Mouse (Mus musculus) small intestine, adult 2 months (tissue): Measurements from ENCODE around the gene Ankdd1b. TPM values are rescaled to one million over a fixed set of nuclear protein-coding genes. Genes with fewer than 3 reads are reported as not detected.
A peak's percentile ranks its signal among the peaks of the same experiment; 100 is the strongest.

Source experiments
- H3K27ac ChIP-seq: fragments of 200-500 bp; 2 replicates; pipeline ENCODE4 v1.5.1; 2012; ENCODE audit warnings: low read depth, low read length, control low read depth, inconsistent platforms; ENCODE audit not compliant: insufficient read depth
- H3K27me3 ChIP-seq: fragments of 200-500 bp; 2 replicates; pipeline ENCODE4 v1.6.1; 2012; ENCODE audit warnings: mild to moderate bottlenecking, moderate library complexity, low read length, inconsistent platforms; ENCODE audit not compliant: control insufficient read depth, insufficient read depth
- H3K36me3 ChIP-seq: fragments of 200-500 bp; 2 replicates; pipeline ENCODE4 v1.6.1; 2012; ENCODE audit warnings: mild to moderate bottlenecking, low read length, control low read depth, inconsistent platforms; ENCODE audit not compliant: control insufficient read depth, insufficient read depth
- H3K4me1 ChIP-seq: fragments of 200-500 bp; 2 replicates; pipeline ENCODE4 v1.6.1; 2012; ENCODE audit warnings: low read length, inconsistent platforms, mixed read lengths; ENCODE audit not compliant: control insufficient read depth, insufficient read depth, insufficient read length
- H3K4me3 ChIP-seq: fragments of 200-500 bp; 2 replicates; pipeline ENCODE4 v1.5.1; 2012; ENCODE audit warnings: low read depth, mild to moderate bottlenecking, control low read depth, inconsistent platforms, low read length, moderate library complexity
- CTCF ChIP-seq: fragments of 200-500 bp; IDR thresholded peaks from 2 replicates; pipeline ENCODE4 v1.5.1; 2012; ENCODE audit warnings: low read depth, mild to moderate bottlenecking, control low read depth, inconsistent platforms, low read length, moderate library complexity, mixed read lengths; ENCODE audit not compliant: insufficient replicate concordance, insufficient read length; ENCODE audit errors: extremely low read depth
- POLR2A ChIP-seq: fragments of 200-500 bp; IDR thresholded peaks from 2 replicates; pipeline ENCODE4 v1.6.1; 2012; ENCODE audit warnings: low read depth, mild to moderate bottlenecking, control low read depth, inconsistent platforms, low read length, moderate library complexity
- WGBS: fragments of 180-500 bp; shearing (Covaris S2); methylation state at CpG from one replicate; pipeline ENCODE4 v1.1.7; 2018; 5-methylcytosine and 5-hydroxymethylcytosine counted together
- polyA plus RNA-seq: library from polyadenylated mRNA; depleted of rRNA; stranded (reverse); fragments of >200 nt; gene quantifications from 2 replicates; pipeline ENCODE4 v1.2.3, GENCODE M21; 2012

The Ankdd1b gene
- polyA plus RNA-seq, 1 experiment, result not detected

GRCm38 (mm10) chr13:96416380-96416779, 54.6 kb downstream of the Ankdd1b start:
- H3K36me3 ChIP-seq, result peaks cover 35% of the 10 kb centered on the region
- H3K27me3 ChIP-seq, result no peaks in the 10 kb centered on the region
- WGBS, result 86% methylated on average over 8 of the region's 8 CpGs
- no peak overlapping the region for H3K4me3 ChIP-seq
- TF ChIP-seq CTCF (no peak), POLR2A (no peak)
- no peaks in the 10 kb centered on the region for H3K4me1 ChIP-seq
- H3K27ac ChIP-seq, result no peak overlapping the region

- Histone ChIP-seq H3K4me3 (no peak overlapping the region), H3K36me3 (peaks cover 46% of the 10 kb centered on the region), H3K27ac (no peak overlapping the region), H3K4me1 (no peaks in the 10 kb centered on the region), H3K27me3 (no peaks in the 10 kb centered on the region)
- 79% methylated on average over 6 of the region's 6 CpGs for WGBS
- TF ChIP-seq POLR2A, result no peak
- no peak for TF ChIP-seq CTCF
Measured at GRCm38 (mm10) chr13:96414384-96414783, 56.6 kb downstream of the Ankdd1b start.

DNA sequence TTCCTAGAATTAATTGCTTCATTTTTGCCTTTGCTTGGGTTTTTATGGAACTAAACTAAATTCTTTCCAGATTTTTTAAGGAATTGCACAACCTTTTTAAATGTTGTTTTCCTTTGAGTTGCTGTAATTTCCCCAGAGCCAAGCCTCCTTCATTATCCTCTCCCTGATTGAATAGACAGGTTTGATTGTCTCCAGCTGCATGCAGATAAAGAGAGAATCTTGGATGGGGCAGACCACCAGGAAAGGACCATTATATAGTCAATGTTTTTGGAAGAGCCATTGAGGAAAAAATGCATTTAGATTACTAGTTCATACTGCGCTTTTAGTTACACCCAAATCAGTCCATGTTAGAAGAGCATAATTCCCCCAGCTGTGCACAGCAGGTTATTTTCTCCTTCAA, 62.2 kb downstream of the Ankdd1b start:
- 91% methylated on average over 1 of the region's 1 CpGs for WGBS
- no peaks in the 10 kb centered on the region for H3K4me1 ChIP-seq

GRCm38 (mm10) chr13:96407040-96407439, 64.0 kb downstream of the Ankdd1b start:
- Histone ChIP-seq H3K27ac (no peak overlapping the region), H3K4me3 (no peak overlapping the region), H3K27me3 (no peaks in the 10 kb centered on the region), H3K36me3 (peaks cover 56% of the 10 kb centered on the region), H3K4me1 (no peaks in the 10 kb centered on the region)
- no peak for TF ChIP-seq POLR2A
- peak; percentile 53; the same call in 1 of the 2 replicates for TF ChIP-seq CTCF
- 73% methylated on average over 4 of the region's 4 CpGs for WGBS

More for the DNA sequence above, 62.2 kb downstream of the Ankdd1b start:
- Histone ChIP-seq H3K4me3 (no peak overlapping the region), H3K27me3 (no peaks in the 10 kb centered on the region), H3K36me3 (peaks cover 52% of the 10 kb centered on the region), H3K27ac (no peak overlapping the region)
- no peak for TF ChIP-seq POLR2A

DNA sequence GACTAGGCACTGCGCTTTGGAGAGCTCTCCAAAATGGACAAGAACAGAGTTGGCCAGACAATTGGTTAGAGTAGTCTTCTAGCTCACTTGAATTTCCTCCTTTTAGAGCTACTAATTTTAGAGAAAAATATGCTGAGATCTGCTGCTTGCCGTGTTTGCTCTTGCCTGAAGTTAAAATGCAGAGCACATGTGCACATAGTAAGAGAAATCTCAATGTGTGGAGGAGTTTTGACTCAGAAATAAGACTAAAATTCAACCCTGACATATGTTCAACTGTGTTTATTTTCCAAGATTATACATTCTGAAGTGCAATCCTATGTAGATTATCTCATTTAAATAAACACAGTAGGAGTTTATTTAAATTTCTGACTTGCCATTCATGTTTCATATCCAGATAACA, 65.5 kb downstream of the Ankdd1b start:
- Histone ChIP-seq H3K27me3 (no peaks in the 10 kb centered on the region), H3K36me3 (peaks cover 57% of the 10 kb centered on the region), H3K4me3 (no peak overlapping the region), H3K4me1 (no peaks in the 10 kb centered on the region), H3K27ac (no peak overlapping the region)
- no peak for TF ChIP-seq CTCF
- no peak for TF ChIP-seq POLR2A
- 89% methylated on average over 2 of the region's 2 CpGs for WGBS

GRCm38 (mm10) chr13:96401251-96401650, 69.7 kb downstream of the Ankdd1b start:
- Histone ChIP-seq H3K4me1 (no peaks in the 10 kb centered on the region), H3K27me3 (no peaks in the 10 kb centered on the region), H3K4me3 (no peak overlapping the region), H3K27ac (no peak overlapping the region), H3K36me3 (peaks cover 69% of the 10 kb centered on the region)
- whole genome bisulfite sequencing, result 95% methylated on average over 5 of the region's 5 CpGs
- no peak for TF ChIP-seq POLR2A
- no peak for TF ChIP-seq CTCF

- H3K27ac ChIP-seq, result no peak overlapping the region
- H3K27me3 ChIP-seq, result no peaks in the 10 kb centered on the region
- 10% methylated on average over 2 of the region's 2 CpGs for WGBS
- peaks cover 21% of the 10 kb centered on the region for H3K36me3 ChIP-seq
- H3K4me1 ChIP-seq, result no peaks in the 10 kb centered on the region
- TF ChIP-seq CTCF, result no peak
- no peak for TF ChIP-seq POLR2A
- no peak overlapping the region for H3K4me3 ChIP-seq
Measured at GRCm38 (mm10) chr13:96389301-96389700, 81.7 kb downstream of the Ankdd1b start.
